Mouse (Mus musculus): Measurements from ENCODE around the gene Pofut1. TPM values are rescaled to one million over a fixed set of nuclear protein-coding genes. Genes with fewer than 3 reads are reported as not detected.

The Pofut1 gene
- polyA plus RNA-seq, 1 experiment, result 14.3 TPM

GRCm38 (mm10) chr2:153239021-153239859, 2.1 kb upstream of the Pofut1 start:
- Histone ChIP-seq H3K36me3 (ENCODE audit: control insufficient read depth, insufficient read depth) (peaks cover 32% of the 10 kb centered on the region), H3K4me3 (ENCODE audit: insufficient read depth, poor library complexity, severe bottlenecking) (no peak overlapping the region), H3K79me2 (ENCODE audit: control insufficient read depth, insufficient read depth) (peaks cover 82% of the 10 kb centered on the region)

GRCm38 (mm10) chr2:153239860-153240480, 1.4 kb upstream of the Pofut1 start:
- peaks cover 25% of the 10 kb centered on the region for H3K36me3 ChIP-seq (ENCODE audit: control insufficient read depth, insufficient read depth)
- no peaks in the 10 kb centered on the region for H3K27me3 ChIP-seq (ENCODE audit: control insufficient read depth, insufficient read depth, insufficient read length)
- H3K4me3 ChIP-seq (ENCODE audit: insufficient read depth, poor library complexity, severe bottlenecking), result peak overlapping the region; percentile 83
- H3K79me2 ChIP-seq (ENCODE audit: control insufficient read depth, insufficient read depth), result peaks cover 82% of the 10 kb centered on the region
- peaks cover 38% of the 10 kb centered on the region for H3K79me3 ChIP-seq (ENCODE audit: low read depth)
- peak overlapping the region; percentile 72 for H3ac ChIP-seq (ENCODE audit: control insufficient read depth, insufficient read length, low read depth)
- TF ChIP-seq CEBPB (IDR thresholded peaks at IDR 0.05; ENCODE audit: low read depth), result no peak
- TF ChIP-seq CTCF (IDR thresholded peaks at IDR 0.05; ENCODE audit: control insufficient read depth, insufficient read depth, insufficient read length), result no peak
- no peak for TF ChIP-seq MYOD1 (IDR thresholded peaks at IDR 0.05; ENCODE audit: control insufficient read depth, insufficient read length, low read depth)
- TF ChIP-seq MAX (IDR thresholded peaks at IDR 0.05), result no peak
- TF ChIP-seq USF1 (IDR thresholded peaks at IDR 0.05; ENCODE audit: low read depth), result no peak
- no peak for TF ChIP-seq MYOG (IDR thresholded peaks at IDR 0.05; ENCODE audit: control insufficient read depth, extremely low read depth, insufficient read length)
- TF ChIP-seq FOSL1 (IDR thresholded peaks at IDR 0.05; ENCODE audit: insufficient read depth, low read length, poor library complexity, severe bottlenecking), result no peak

More at GRCm38 (mm10) chr2:153239021-153239859, 2.1 kb upstream of the Pofut1 start:
- no peak for TF ChIP-seq CTCF (IDR thresholded peaks at IDR 0.05; ENCODE audit: control insufficient read depth, insufficient read depth, insufficient read length)
- no peak for TF ChIP-seq CEBPB (IDR thresholded peaks at IDR 0.05; ENCODE audit: low read depth)
- TF ChIP-seq MYOG (IDR thresholded peaks at IDR 0.05; ENCODE audit: control insufficient read depth, extremely low read depth, insufficient read length), result no peak
- TF ChIP-seq MYOD1 (IDR thresholded peaks at IDR 0.05; ENCODE audit: control insufficient read depth, insufficient read length, low read depth), result no peak
- TF ChIP-seq MAX (IDR thresholded peaks at IDR 0.05), result no peak
- TF ChIP-seq USF1 (IDR thresholded peaks at IDR 0.05; ENCODE audit: low read depth), result no peak
- no peak for TF ChIP-seq FOSL1 (IDR thresholded peaks at IDR 0.05; ENCODE audit: insufficient read depth, low read length, poor library complexity, severe bottlenecking)
- no peaks in the 10 kb centered on the region for H3K27me3 ChIP-seq (ENCODE audit: control insufficient read depth, insufficient read depth, insufficient read length)
- peaks cover 38% of the 10 kb centered on the region for H3K79me3 ChIP-seq (ENCODE audit: low read depth)
- H3ac ChIP-seq (ENCODE audit: control insufficient read depth, insufficient read length, low read depth), result no peak overlapping the region

GRCm38 (mm10) chr2:153240701-153241235, 565 bp upstream of the Pofut1 start:
- Histone ChIP-seq H3K4me3 (ENCODE audit: insufficient read depth, poor library complexity, severe bottlenecking) (peak overlapping the region; percentile 83), H3ac (ENCODE audit: control insufficient read depth, insufficient read length, low read depth) (peak overlapping the region; percentile 72), H3K36me3 (ENCODE audit: control insufficient read depth, insufficient read depth) (peaks cover 18% of the 10 kb centered on the region), H3K27me3 (ENCODE audit: control insufficient read depth, insufficient read depth, insufficient read length) (no peaks in the 10 kb centered on the region), H3K79me2 (ENCODE audit: control insufficient read depth, insufficient read depth) (peaks cover 78% of the 10 kb centered on the region), H3K79me3 (ENCODE audit: low read depth) (peaks cover 38% of the 10 kb centered on the region)
- no peak for TF ChIP-seq MAX (IDR thresholded peaks at IDR 0.05)
- TF ChIP-seq MYOD1 (IDR thresholded peaks at IDR 0.05; ENCODE audit: control insufficient read depth, insufficient read length, low read depth), result no peak
- no peak for TF ChIP-seq CTCF (IDR thresholded peaks at IDR 0.05; ENCODE audit: control insufficient read depth, insufficient read depth, insufficient read length)
- TF ChIP-seq MYOG (IDR thresholded peaks at IDR 0.05; ENCODE audit: control insufficient read depth, extremely low read depth, insufficient read length), result no peak
- no peak for TF ChIP-seq CEBPB (IDR thresholded peaks at IDR 0.05; ENCODE audit: low read depth)
- TF ChIP-seq USF1 (IDR thresholded peaks at IDR 0.05; ENCODE audit: low read depth), result no peak
- no peak for TF ChIP-seq FOSL1 (IDR thresholded peaks at IDR 0.05; ENCODE audit: insufficient read depth, low read length, poor library complexity, severe bottlenecking)

GRCm38 (mm10) chr2:153242156-153242555, 823 bp downstream of the Pofut1 start:
- H3K36me3 ChIP-seq (ENCODE audit: control insufficient read depth, insufficient read depth), result peaks cover 20% of the 10 kb centered on the region
- TF ChIP-seq CTCF (IDR thresholded peaks at IDR 0.05; ENCODE audit: control insufficient read depth, insufficient read depth, insufficient read length), result no peak
- no peak for TF ChIP-seq FOSL1 (IDR thresholded peaks at IDR 0.05; ENCODE audit: insufficient read depth, low read length, poor library complexity, severe bottlenecking)
- no peak for TF ChIP-seq CEBPB (IDR thresholded peaks at IDR 0.05; ENCODE audit: low read depth)
- TF ChIP-seq USF1 (IDR thresholded peaks at IDR 0.05; ENCODE audit: low read depth), result no peak
- TF ChIP-seq MYOG (IDR thresholded peaks at IDR 0.05; ENCODE audit: control insufficient read depth, extremely low read depth, insufficient read length), result no peak
- TF ChIP-seq MAX (IDR thresholded peaks at IDR 0.05), result no peak
- H3K27me3 ChIP-seq (ENCODE audit: control insufficient read depth, insufficient read depth, insufficient read length), result no peaks in the 10 kb centered on the region
- peak overlapping the region; percentile 3 for H3ac ChIP-seq (ENCODE audit: control insufficient read depth, insufficient read length, low read depth)
- peaks cover 64% of the 10 kb centered on the region for H3K79me2 ChIP-seq (ENCODE audit: control insufficient read depth, insufficient read depth)
- peak overlapping the region; percentile 83 for H3K4me3 ChIP-seq (ENCODE audit: insufficient read depth, poor library complexity, severe bottlenecking)
- H3K79me3 ChIP-seq (ENCODE audit: low read depth), result peaks cover 33% of the 10 kb centered on the region

GRCm38 (mm10) chr2:153249751-153250150, 8.4 kb downstream of the Pofut1 start:
- Histone ChIP-seq H3K27me3 (ENCODE audit: control insufficient read depth, insufficient read depth, insufficient read length) (no peaks in the 10 kb centered on the region), H3ac (ENCODE audit: control insufficient read depth, insufficient read length, low read depth) (no peak overlapping the region), H3K36me3 (ENCODE audit: control insufficient read depth, insufficient read depth) (peaks cover 47% of the 10 kb centered on the region), H3K79me2 (ENCODE audit: control insufficient read depth, insufficient read depth) (no peaks in the 10 kb centered on the region), H3K4me3 (ENCODE audit: insufficient read depth, poor library complexity, severe bottlenecking) (no peak overlapping the region), H3K79me3 (ENCODE audit: low read depth) (no peaks in the 10 kb centered on the region)
- TF ChIP-seq MAX (IDR thresholded peaks at IDR 0.05), result no peak
